Mouse (Mus musculus) urinary bladder, postnatal 0 days (tissue): ENCODE data around the gene Fam216a. TPM values are rescaled to one million over a fixed set of nuclear protein-coding genes. Genes with fewer than 3 reads are reported as not detected.

Experiments
- polyA plus RNA-seq: library from polyadenylated mRNA; unstranded; fragments of >200 nt; fragmentation: Nextera tagmentation; extraction: Ambion mirVana; gene quantifications from 2 replicates; pipeline ENCODE4 v1.2.1, GENCODE M21; 2015

The Fam216a gene
- 21.3 and 24.0 TPM in 2 replicates for polyA plus RNA-seq

GRCm38 (mm10) chr5:122372192-122372769, at the start of gene Fam216a:
Gene Fam216a (minus strand): TSS chr5:122372364.

DNA sequence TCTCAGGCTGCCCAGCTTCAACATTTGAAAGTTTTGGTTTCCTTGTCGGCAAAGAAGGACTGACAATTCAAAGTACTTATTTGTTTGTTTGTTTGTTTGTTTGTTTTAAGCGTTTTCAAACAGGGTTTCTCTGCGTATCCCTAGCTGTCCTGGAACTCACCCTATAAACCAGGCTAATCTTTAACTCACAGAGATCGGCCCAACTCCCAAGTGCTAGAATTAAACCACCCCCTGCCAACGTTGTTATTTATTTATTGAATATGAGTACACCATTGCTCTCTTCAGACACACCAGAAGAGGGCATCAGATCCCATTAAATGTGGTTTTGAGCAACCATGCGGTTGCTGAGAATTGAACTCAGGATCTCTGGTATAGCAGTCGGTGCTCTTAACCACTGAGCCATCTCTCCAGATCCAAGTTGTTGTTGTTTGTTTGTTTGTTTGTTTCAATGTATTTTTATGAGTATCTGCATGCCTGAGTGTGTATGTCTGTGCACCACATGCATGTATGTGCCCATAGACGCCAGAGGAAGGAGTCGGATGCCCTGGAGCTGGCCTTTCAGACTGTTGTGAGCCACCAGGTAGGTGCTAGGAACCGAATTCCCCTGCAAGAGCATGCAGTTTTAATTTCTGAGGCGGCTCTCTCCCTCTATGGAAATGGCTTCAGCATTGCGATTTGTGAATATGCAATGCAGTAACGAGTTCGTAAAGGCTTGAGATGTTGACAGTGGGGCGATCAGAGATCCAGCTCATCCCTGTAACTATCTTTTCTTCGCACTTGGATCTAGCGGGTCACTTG, 49.3 kb upstream of the Fam216a start, which contains the start of gene Anapc7:
Anapc7 (plus strand) TSS at position 423 of the 798 bp plus-strand sequence.

DNA sequence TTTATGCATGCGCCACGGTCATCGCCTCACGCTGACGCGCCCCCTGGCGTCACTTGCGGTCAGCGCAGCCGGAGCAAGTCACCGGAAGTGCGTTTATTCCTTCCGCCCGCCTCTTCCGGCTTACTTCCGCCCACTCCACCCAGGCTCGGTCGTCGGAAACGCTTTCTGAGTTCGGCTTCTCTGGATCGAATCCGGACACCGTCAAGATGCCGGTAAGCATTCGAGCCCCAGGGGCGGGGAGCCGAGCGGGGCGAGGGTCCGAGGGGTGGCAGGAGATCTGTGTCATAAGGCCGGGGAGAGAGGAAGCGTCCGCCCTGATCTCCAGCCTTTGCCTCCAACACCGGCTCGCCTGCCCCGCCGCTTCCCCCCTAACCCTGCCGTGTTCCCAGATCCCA, 19.6 kb upstream of the Fam216a start, which contains the start of gene Arpc3:
Arpc3 (plus strand) TSS at position 93 of the 395 bp plus-strand sequence.

GRCm38 (mm10) chr5:122371591-122372191, 473 bp downstream of the Fam216a start, which contains the start of gene Gpn3:
Gene Gpn3 (plus strand): TSS chr5:122371876.

DNA sequence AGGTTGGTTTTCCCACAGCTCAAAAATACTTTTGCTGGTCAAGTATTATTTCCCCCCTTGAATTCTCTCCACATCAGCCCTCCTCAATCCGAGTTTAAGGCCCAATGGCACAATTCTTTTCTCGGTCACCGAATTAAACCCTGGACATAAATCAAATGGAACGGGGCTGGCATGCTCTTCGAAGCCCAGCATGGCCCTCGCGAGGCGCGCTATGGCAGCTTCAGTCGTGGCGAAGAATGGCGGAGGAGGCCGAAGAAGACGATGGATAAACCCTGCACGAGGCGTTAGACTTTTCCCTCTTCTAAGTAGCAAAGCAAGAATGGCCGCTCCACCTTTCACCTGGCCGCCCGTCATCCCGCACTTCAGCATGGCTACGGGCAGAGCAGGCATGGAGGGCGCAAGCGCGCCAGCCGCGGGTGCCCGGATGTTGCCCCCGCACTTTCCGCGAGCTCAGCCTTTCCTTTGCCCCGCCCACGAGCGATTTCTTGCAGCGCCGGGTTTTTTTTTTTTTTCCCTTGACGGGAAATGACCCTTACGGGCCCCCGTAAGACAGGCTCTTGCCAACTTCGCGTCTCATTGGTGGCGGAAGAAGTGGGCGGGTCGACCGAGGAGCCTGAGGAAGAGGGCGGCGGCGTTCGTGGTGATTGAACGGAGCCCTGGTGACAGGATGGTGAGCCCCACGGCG, 18.2 kb downstream of the Fam216a start, which contains the start of the genes Rad9b and Vps29:
Rad9b (minus strand) TSS at position 427 of the 685 bp plus-strand sequence.
Vps29 (plus strand) TSS at position 563 of the 685 bp plus-strand sequence.

Other genes starting within 250 kb of the Fam216a start
- gene Ccdc63, start 231.5 kb downstream of the Fam216a start, polyA plus RNA-seq, result 0.13 TPM in 1 of 2 replicates, not detected in the other
- 116 and 129 TPM in 2 replicates for gene Ppp1cc, start 214.1 kb downstream of the Fam216a start, polyA plus RNA-seq
- 2.2 and 3.1 TPM in 2 replicates for gene Hvcn1, start 165.6 kb downstream of the Fam216a start, polyA plus RNA-seq
- 3.7 and 4.0 TPM in 2 replicates for gene Tctn1, start 107.9 kb downstream of the Fam216a start, polyA plus RNA-seq
- 7.2 and 7.7 TPM in 2 replicates for gene Pptc7, start 88.0 kb downstream of the Fam216a start, polyA plus RNA-seq
- 4.2 and 4.7 TPM in 2 replicates for gene Rad9b, start 18.1 kb downstream of the Fam216a start, polyA plus RNA-seq
- 232 and 251 TPM in 2 replicates for gene Vps29, start 18.0 kb downstream of the Fam216a start, polyA plus RNA-seq
- gene Gpn3, start 488 bp downstream of the Fam216a start, polyA plus RNA-seq, result 33.9 and 36.5 TPM in 2 replicates
- 110 and 122 TPM in 2 replicates for gene Arpc3, start 19.5 kb upstream of the Fam216a start, polyA plus RNA-seq
- gene Anapc7, start 49.3 kb upstream of the Fam216a start, polyA plus RNA-seq, result 23.5 and 27.9 TPM in 2 replicates
- gene Atp2a2, start 129.9 kb upstream of the Fam216a start, polyA plus RNA-seq, result 83.6 and 86.4 TPM in 2 replicates
- gene Ift81, start 242.2 kb upstream of the Fam216a start, polyA plus RNA-seq, result 19.3 and 21.8 TPM in 2 replicates